In genomic region chr9:66513150-66513549, GRCm38 (mm10) we compare ENCODE assay signal across 9 mouse cellular contexts. TPM values are rescaled to one million over a fixed set of nuclear protein-coding genes. Genes with fewer than 3 reads are reported as not detected.
DNase-seq lines count a peak whose midpoint lies in the region; ATAC-seq and TF ChIP-seq lines count a peak whose summit lies in the region.
"Had no signal": no experiment of that assay in that cellular context is flagged by ENCODE, and none has a peak within 500 bp of the region (broad histone marks: within the 10 kb centered on the region; RNA-seq: fewer than 3 reads in every experiment).

No protein-coding gene starts in this region.

- H3K4me1 ChIP-seq in hindbrain, embryonic 11.5 days (replicated peaks; ENCODE audit: control insufficient read depth, insufficient read depth, low read length) = no peaks in the 10 kb centered on the region
- peaks cover 35% of the 10 kb centered on the region for H3K4me1 ChIP-seq in hindbrain, embryonic 10.5 days (replicated peaks)
- H3K4me1 ChIP-seq in liver, postnatal 0 days (ENCODE audit: insufficient read depth) = peaks cover 22% of the 10 kb centered on the region

- no peak for ATAC-seq in hindbrain, embryonic 11.5 days (ENCODE audit: low FRiP score)
- ATAC-seq in CD4-positive, CD25-positive, alpha-beta regulatory T cell, adult 4 months = peak; percentile 2
- ATAC-seq in liver, postnatal 0 days = no peak

- TF ChIP-seq CTCF in liver, postnatal 0 days (IDR thresholded peaks at IDR 0.05; ENCODE audit: low read depth) = peak; percentile 41

- TF ChIP-seq EP300 in liver, postnatal 0 days (IDR thresholded peaks at IDR 0.05; ENCODE audit: low read depth) = no peak

- H3K4me2 ChIP-seq in hindbrain, embryonic 11.5 days (replicated peaks; ENCODE audit: low read depth, low read length) = no peak overlapping the region
- no peak overlapping the region for H3K4me2 ChIP-seq in liver, postnatal 0 days (ENCODE audit: low read depth, low read length)

- no peak overlapping the region for H3K4me3 ChIP-seq in hindbrain, embryonic 11.5 days (ENCODE audit: low read depth, low read length)
- H3K4me3 ChIP-seq in hindbrain, embryonic 10.5 days = no peak overlapping the region
- H3K4me3 ChIP-seq in liver, postnatal 0 days (ENCODE audit: low read depth, low read length) = no peak overlapping the region

- H3K36me3 ChIP-seq in hindbrain, embryonic 11.5 days (ENCODE audit: control insufficient read depth, insufficient read depth, low read length) = peaks cover 10% of the 10 kb centered on the region; the same call in 1 of the 2 replicates
- peaks cover 74% of the 10 kb centered on the region for H3K36me3 ChIP-seq in hindbrain, embryonic 10.5 days
- H3K36me3 ChIP-seq in liver, postnatal 0 days (replicated peaks; ENCODE audit: insufficient read depth, low read length) = peaks cover 59% of the 10 kb centered on the region

- DNase-seq in hindbrain, embryonic 11.5 days (ENCODE audit: low spot score) = peak; percentile 16
- DNase-seq in hindbrain, embryonic 10.5 days (ENCODE audit: low spot score) = no peak
- peak; percentile 50 for DNase-seq in embryo, embryonic 10.5 days (ENCODE audit: low spot score)
- peak; percentile 36 for DNase-seq in heart, postnatal 4 days
- no peak for DNase-seq in liver, postnatal 0 days
- peak; percentile 38 to 59 for DNase-seq in thymus, postnatal 36 days
- DNase-seq in urinary bladder, postnatal 10 days (ENCODE audit: low spot score) = no peak

- H3K27me3 ChIP-seq in hindbrain, embryonic 11.5 days (ENCODE audit: control insufficient read depth, insufficient read depth, low read length) = no peaks in the 10 kb centered on the region
- no peaks in the 10 kb centered on the region for H3K27me3 ChIP-seq in hindbrain, embryonic 10.5 days (ENCODE audit: insufficient read depth, poor library complexity, severe bottlenecking)
- no peaks in the 10 kb centered on the region for H3K27me3 ChIP-seq in liver, postnatal 0 days (ENCODE audit: insufficient read depth, low read length)

- H3K27ac ChIP-seq in hindbrain, embryonic 11.5 days (ENCODE audit: low read depth, low read length) = peak overlapping the region; percentile 39; the same call in 1 of the 2 replicates
- no peak overlapping the region for H3K27ac ChIP-seq in hindbrain, embryonic 10.5 days
- H3K27ac ChIP-seq in liver, postnatal 0 days (ENCODE audit: low read depth) = 0 out of 2 replicates have a peak overlapping the region, but pooled peaks have one; percentile 95

- H3K9ac ChIP-seq in hindbrain, embryonic 11.5 days (ENCODE audit: low read depth, low read length) = no peak overlapping the region
- no peak overlapping the region for H3K9ac ChIP-seq in liver, postnatal 0 days (replicated peaks)

- H3K9me3 ChIP-seq in hindbrain, embryonic 11.5 days (ENCODE audit: control insufficient read depth, low read length) = no peaks in the 10 kb centered on the region
- no peaks in the 10 kb centered on the region for H3K9me3 ChIP-seq in hindbrain, embryonic 10.5 days
- no peaks in the 10 kb centered on the region for H3K9me3 ChIP-seq in liver, postnatal 0 days (ENCODE audit: low read length)

RNA-seq across cellular contexts. Expression of gene Fbxl22, which starts 1.2 kb away (rescaled TPM):
- polyA plus RNA-seq in hindbrain, embryonic 11.5 days (2014; fragmentation: Nextera tagmentation; extraction: Ambion mirVana) = 2.0 and 2.7 TPM in 2 replicates
- polyA plus RNA-seq in hindbrain, embryonic 10.5 days (2016; fragmentation: Nextera tagmentation; extraction: Ambion mirVana) = 1.5 and 1.6 TPM in 2 replicates
- polyA plus RNA-seq in CD4-positive, CD25-positive, alpha-beta regulatory T cell, adult 4 months (2017; shearing (Covaris generic)) = 1 to 10 TPM; 4.9 to 5.9 TPM
- total RNA-seq in heart, postnatal 4 days (2021) = 10 to 100 TPM; 84.3 to 92.5 TPM
- polyA plus RNA-seq in liver, postnatal 0 days (2015; fragmentation: Nextera tagmentation; extraction: Ambion mirVana) = 0.51 and 0.88 TPM in 2 replicates
- polyA plus RNA-seq: macrophage had no signal

Comparison
In these comparisons a context has a peak if more than half of its experiments do, and no peak if none do; other contexts are left out.
1. DNase-seq: peak in hindbrain, embryonic 11.5 days (single experiment), embryo, embryonic 10.5 days (single experiment), heart, postnatal 4 days (single experiment) and thymus, postnatal 36 days (2 of 2); none in hindbrain, embryonic 10.5 days (single experiment), liver, postnatal 0 days (single experiment) and urinary bladder, postnatal 10 days (single experiment).